Mouse (Mus musculus): ENCODE measurements at regions not wholly inside any gene's neighbourhood (a gene's known extent, or its start where the extent isn't known, plus 50 kb on each side); places are given as distances from the start of the nearest gene placed in this dataset.

DNA sequence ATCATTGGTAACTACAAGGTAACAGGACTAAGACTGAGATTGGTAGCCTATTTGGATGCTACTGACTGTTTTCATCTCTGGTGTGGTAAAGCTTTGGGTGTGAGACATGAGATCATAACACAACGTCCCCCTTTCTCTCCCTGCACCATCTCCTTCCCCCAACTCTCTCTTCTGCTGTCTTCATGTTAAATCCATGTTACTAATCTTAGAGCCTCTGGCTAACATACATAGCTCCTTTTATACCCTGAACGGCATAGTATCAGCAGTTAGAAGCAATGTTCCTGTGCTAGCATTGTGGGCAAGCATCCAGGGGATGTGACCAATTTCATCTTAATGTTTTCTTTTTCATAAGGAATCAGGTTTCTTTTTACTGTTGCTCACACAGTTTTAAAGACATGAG lies 365.1 kb upstream of the Fam241a start:
- no peak for TF ChIP-seq CTCF (IDR thresholded peaks at IDR 0.05; ENCODE audit: extremely low read depth, insufficient read length, insufficient replicate concordance, low read depth, low read length)
- TF ChIP-seq POLR2A (IDR thresholded peaks at IDR 0.05; ENCODE audit: low read depth, low read length): no peak

All from small intestine, adult 2 months (tissue).